Mouse (Mus musculus) myocyte (in vitro differentiated cells): ENCODE results near the gene Nt5c3b.

Experiments used
- E2F4 ChIP-seq: IDR thresholded peaks from one replicate; pipeline ENCODE4 v1.6.1; 2011; ENCODE audit warnings: mild to moderate bottlenecking, control low read depth, moderate library complexity; ENCODE audit not compliant: insufficient read depth
- MYOD1 ChIP-seq, 3 experiments: IDR thresholded peaks; one replicate each; pipeline ENCODE4 v1.6.1; 2011; ENCODE audit warnings: control low read depth in 2 of 3, low read depth in 2 of 3, mild to moderate bottlenecking in 2 of 3, moderate library complexity in 1 of 3; ENCODE audit not compliant: insufficient read length in 2 of 3, control insufficient read depth in 1 of 3
- POLR2A ChIP-seq: IDR thresholded peaks from one replicate; pipeline ENCODE4 v1.6.1; 2011; ENCODE audit warnings: low read depth, mild to moderate bottlenecking, control low read depth, moderate library complexity; ENCODE audit not compliant: insufficient read length
- TCF12 ChIP-seq: IDR thresholded peaks from one replicate; pipeline ENCODE4 v1.6.1; 2011; ENCODE audit warnings: mild to moderate bottlenecking, control low read depth; ENCODE audit not compliant: poor library complexity, insufficient read depth, severe bottlenecking
- USF1 ChIP-seq: IDR thresholded peaks from one replicate; pipeline ENCODE4 v1.6.1; 2011; ENCODE audit warnings: low read depth, mild to moderate bottlenecking, control low read depth, moderate library complexity

DNA sequence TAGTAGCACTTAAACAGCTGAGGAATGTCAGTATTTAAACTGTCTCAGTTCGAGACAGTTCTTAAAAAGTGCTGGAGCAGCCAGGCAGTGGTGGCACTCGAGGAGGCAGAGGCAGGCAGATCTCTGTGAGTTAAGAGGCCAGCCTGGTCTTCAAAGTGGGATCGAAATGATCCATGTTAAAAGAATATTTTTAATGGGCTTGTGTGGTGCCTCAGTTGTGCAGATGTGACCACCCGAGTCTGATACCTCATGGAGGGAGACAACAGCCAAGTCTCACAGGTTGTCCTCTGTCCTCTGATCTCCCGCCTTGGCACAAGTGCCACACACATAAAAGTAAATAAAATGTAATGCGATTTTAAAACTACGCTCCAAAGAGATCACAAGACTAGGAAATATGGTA lies 43.1 kb downstream of the Nt5c3b start:
- TF ChIP-seq POLR2A: no peak
- TF ChIP-seq MYOD1 (IDR thresholded peaks at IDR 0.05; ENCODE audit: control insufficient read depth in 1 of 3, insufficient read length in 2 of 3, low read depth in 2 of 3): no peak
- no peak for TF ChIP-seq USF1
- no peak for TF ChIP-seq E2F4
- no peak for TF ChIP-seq TCF12
